Mouse (Mus musculus): ENCODE measurements around the gene Ap2s1. TPM values are rescaled to one million over a fixed set of nuclear protein-coding genes. Genes with fewer than 3 reads are reported as not detected.
"Not testable (repeated sequence)": the region's sequence is repeated elsewhere in the genome, so short reads cannot be mapped to it uniquely, and the experiment has no call there.

The Ap2s1 gene
- polyA plus RNA-seq, 1 experiment: 200 TPM

DNA sequence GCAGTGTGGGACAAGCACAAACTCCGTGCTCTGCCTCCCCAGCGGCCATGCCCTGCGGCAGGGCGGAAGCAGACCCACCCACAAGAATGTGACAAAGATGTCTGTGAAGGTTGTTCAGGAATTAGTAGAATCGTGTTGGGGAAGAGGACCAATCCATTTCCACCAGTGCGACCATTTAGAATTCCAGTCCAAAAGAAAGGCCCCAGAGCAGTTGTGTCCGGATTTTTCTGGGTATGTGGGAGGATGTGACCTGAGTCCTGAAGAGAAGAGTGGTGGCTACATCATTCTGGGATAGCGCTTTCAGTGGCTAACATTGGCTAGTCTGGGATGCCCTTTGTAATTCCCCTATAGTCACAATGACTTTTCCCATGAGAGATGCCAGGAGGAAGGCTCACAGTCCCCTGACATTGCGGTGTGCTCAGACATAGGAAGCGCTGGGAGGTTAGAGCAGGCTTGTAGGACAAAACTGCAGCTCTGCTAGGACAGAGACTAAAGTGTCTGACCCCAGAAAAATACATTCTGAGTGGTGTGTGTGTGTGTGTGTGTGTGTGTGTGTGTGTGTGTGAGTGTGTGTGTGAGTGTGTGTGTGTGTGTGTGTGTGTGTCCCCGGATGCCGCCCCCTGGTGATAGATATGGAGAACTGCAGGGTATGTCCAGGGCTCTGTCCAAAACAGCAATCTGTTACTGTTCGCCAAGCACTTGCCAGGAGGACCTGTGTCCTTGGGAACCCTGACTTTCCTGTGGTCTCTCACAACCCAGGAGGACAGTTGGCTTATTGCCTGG lies 25.4 kb upstream of the Ap2s1 start:
- 81% methylated on average over 13 of the region's 13 CpGs for WGBS
- Histone ChIP-seq H3K4me1 (ENCODE audit: control insufficient read depth, insufficient read depth, low read length) (no peaks in the 10 kb centered on the region), H3K27ac (ENCODE audit: control insufficient read depth, insufficient read depth, low read depth, low read length, poor library complexity) (no peak overlapping the region), H3K4me3 (replicated peaks; ENCODE audit: control insufficient read depth, low read depth, low read length) (no peak overlapping the region)
- TF ChIP-seq POLR2A (IDR thresholded peaks at IDR 0.05; ENCODE audit: borderline replicate concordance, control insufficient read depth, low read depth, low read length) (no peak), CTCF (IDR thresholded peaks at IDR 0.05; ENCODE audit: control insufficient read depth, insufficient read depth, low read length) (no peak)

DNA sequence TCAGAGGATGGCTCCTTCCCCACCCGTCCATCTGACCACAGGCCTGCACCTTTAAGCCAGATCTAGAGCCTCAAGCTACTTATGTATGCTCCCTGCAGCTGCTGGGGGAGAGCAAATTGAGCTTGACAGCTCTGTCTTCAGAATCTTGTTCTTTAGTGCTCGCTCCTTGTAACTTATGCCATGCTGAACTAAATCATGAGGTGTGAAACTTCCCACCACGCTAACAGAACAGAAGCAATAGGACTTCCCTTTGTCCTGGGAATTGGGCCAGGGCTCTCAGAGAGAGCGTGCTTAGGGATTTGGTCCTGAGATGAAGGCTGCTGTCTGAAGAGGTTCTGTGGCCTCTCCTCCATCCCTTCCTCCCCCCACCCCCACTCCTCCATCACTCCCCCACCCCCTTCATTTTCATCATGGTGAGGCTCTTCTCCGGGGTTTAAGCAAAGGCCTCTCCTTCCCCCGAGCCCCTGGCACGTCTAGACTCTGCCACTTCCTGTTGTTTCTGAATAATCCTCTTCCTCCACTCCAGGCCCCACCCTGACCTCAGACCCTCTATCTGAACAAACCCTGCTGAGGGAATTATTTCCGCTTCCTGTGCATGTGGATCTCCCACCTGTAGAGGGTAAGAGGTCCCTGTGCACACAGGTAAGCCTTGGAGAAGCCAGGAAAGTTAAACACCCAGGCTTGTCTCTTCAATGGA lies 21.6 kb upstream of the Ap2s1 start:
- H3K4me3 ChIP-seq (replicated peaks; ENCODE audit: control insufficient read depth, low read depth, low read length); H3K27ac ChIP-seq (ENCODE audit: control insufficient read depth, insufficient read depth, low read depth, low read length, poor library complexity); H3K4me1 ChIP-seq (ENCODE audit: control insufficient read depth, insufficient read depth, low read length): not testable (repeated sequence)
- 25% methylated on average over 8 of the region's 8 CpGs for WGBS

DNA sequence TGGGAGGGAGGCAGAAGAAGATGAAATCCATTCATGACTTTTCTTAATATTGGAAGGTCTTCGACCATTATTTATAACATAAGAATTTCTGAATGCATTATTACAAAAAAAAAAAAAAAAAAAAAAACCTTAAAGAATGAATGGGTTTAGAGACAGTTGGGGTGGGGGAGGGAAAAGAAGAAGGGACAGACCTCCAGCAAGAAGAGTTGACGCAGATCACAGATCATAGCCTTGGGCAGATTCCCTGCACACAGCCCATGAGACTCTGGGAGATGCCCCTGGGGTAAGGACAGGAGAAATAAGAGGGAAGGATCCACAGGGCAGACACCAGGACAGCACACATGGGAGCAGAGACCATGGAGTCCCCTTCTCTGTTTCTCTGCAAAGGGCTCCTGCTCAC lies 16.6 kb upstream of the Ap2s1 start, which contains the start of gene Ceacam9:
Gene Ceacam9 (plus strand): TSS at position 301 of the 400 bp plus-strand sequence.
- H3K4me3 ChIP-seq (replicated peaks; ENCODE audit: control insufficient read depth, low read depth, low read length): no peak within 1 kb of the TSS
- no peaks in the 10 kb centered on the region for H3K4me1 ChIP-seq (ENCODE audit: control insufficient read depth, insufficient read depth, low read length)
- WGBS: 68% methylated on average over 2 of the region's 2 CpGs
- no peak within 1 kb of the TSS for H3K27ac ChIP-seq (ENCODE audit: control insufficient read depth, insufficient read depth, low read depth, low read length, poor library complexity)
- TF ChIP-seq CTCF (IDR thresholded peaks at IDR 0.05; ENCODE audit: control insufficient read depth, insufficient read depth, low read length) (no peak), POLR2A (IDR thresholded peaks at IDR 0.05; ENCODE audit: borderline replicate concordance, control insufficient read depth, low read depth, low read length) (no peak)

DNA sequence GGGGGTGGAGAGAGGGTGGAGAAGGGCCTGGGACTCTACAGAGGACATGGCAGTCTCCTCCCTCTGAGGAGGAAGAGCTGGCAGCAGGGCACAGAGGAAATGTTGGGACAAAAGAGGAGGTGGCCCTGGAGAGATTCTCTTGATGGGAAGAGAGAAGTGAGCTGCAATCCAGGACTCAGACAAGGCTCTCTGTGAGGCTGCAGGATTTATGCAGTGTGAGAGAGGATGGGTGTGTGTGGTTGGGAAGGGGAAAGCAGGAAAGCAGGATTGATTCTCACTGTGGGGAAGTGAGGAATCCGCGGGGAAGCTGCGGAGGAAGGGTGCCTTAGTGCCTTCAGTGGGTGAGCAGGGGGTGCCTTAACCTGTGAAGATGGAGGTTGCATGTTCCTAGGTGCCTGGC lies 15.7 kb upstream of the Ap2s1 start:
- 76% methylated on average over 3 of the region's 3 CpGs for WGBS
- not testable (repeated sequence) for H3K27ac ChIP-seq (ENCODE audit: control insufficient read depth, insufficient read depth, low read depth, low read length, poor library complexity); H3K4me1 ChIP-seq (ENCODE audit: control insufficient read depth, insufficient read depth, low read length); H3K4me3 ChIP-seq (replicated peaks; ENCODE audit: control insufficient read depth, low read depth, low read length)

DNA sequence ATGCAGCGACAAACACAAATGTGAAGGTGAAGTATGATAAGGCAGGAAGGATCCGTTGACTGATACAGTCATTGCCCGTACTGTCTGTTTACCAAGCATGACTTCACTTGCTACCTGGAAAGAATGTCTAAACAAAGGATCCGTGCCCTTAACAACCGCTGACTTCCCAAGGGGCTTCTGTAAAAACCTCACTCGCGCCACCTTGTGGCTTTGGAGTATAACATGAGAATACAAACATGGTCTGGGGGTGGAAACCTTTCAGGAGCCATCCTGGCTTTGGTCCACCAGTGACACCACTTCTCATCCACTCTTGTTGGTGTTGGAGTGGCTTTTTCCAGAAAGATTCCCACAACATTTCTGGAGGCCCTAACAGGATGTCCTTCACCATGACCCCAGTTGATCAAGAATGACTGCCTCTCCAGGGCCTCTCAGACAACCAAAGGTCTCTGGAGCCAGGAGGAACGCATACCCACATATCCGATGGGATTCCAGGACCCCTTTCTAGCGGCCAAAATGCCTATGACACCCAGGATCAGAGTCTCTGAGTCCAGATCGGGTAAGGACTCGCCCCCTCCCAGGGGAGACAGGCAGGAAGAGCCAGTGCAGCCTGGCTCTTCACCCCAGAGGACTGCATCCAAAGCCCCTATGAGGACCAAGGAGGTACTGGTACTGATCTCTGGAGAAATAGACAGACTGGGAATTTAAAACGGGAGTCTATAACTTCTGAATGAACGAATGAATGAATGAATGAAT lies 9.4 kb upstream of the Ap2s1 start:
- H3K4me3 ChIP-seq (replicated peaks; ENCODE audit: control insufficient read depth, low read depth, low read length): no peak overlapping the region
- peaks cover 3% of the 10 kb centered on the region; the same call in 1 of the 2 replicates for H3K4me1 ChIP-seq (ENCODE audit: control insufficient read depth, insufficient read depth, low read length)
- TF ChIP-seq POLR2A (IDR thresholded peaks at IDR 0.05; ENCODE audit: borderline replicate concordance, control insufficient read depth, low read depth, low read length) (no peak), CTCF (IDR thresholded peaks at IDR 0.05; ENCODE audit: control insufficient read depth, insufficient read depth, low read length) (peak; percentile 42)
- H3K27ac ChIP-seq (ENCODE audit: control insufficient read depth, insufficient read depth, low read depth, low read length, poor library complexity): no peak overlapping the region
- 17% methylated on average over 14 of the region's 14 CpGs for WGBS

DNA sequence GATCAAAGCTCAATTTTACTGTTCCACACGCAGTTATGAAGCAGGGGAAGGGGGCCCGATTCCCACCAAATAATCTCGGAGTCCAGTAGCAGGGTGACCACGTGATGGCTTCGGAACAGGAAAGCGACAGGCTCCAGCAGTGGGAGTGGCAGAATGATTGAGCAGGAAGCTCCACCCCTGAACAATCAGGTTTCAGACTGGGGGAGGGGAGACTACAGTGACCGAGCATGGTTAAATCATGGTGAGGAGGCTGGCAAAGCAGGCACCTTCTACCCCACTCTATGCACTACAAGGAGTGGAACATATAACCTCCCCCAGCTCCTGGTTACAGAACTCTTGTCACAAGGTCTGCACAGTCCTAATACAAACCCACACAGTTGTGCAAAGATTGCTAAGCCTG lies 8.6 kb upstream of the Ap2s1 start:
- WGBS: 0% methylated on average over 7 of the region's 7 CpGs
- not testable (repeated sequence) for H3K4me1 ChIP-seq (ENCODE audit: control insufficient read depth, insufficient read depth, low read length); H3K4me3 ChIP-seq (replicated peaks; ENCODE audit: control insufficient read depth, low read depth, low read length); H3K27ac ChIP-seq (ENCODE audit: control insufficient read depth, insufficient read depth, low read depth, low read length, poor library complexity)

DNA sequence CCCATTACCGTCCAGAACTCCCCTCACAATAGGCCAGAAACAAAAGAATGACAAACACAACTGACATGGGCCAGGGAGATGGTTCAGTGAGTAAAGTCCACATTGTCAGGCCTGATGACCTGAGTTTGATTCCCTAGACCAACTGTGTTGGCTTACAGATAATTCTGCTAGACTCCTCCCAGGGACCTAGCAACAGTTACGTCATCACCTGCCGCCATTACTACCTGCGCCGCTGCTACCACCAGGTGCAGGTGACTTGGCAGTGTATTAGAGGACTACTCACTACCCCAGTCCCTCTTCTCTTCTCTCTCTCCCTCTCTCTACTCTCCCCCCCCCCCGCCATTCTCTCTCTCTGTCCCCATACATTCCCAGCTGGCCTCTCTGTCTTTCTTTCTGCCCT lies 7.4 kb upstream of the Ap2s1 start:
- Histone ChIP-seq H3K4me1 (ENCODE audit: control insufficient read depth, insufficient read depth, low read length) (peaks cover 3% of the 10 kb centered on the region; the same call in 1 of the 2 replicates), H3K4me3 (replicated peaks; ENCODE audit: control insufficient read depth, low read depth, low read length) (no peak overlapping the region), H3K27ac (ENCODE audit: control insufficient read depth, insufficient read depth, low read depth, low read length, poor library complexity) (no peak overlapping the region; the same call in 1 of the 2 replicates)
- WGBS: 87% methylated on average over 6 of the region's 6 CpGs
- TF ChIP-seq CTCF (IDR thresholded peaks at IDR 0.05; ENCODE audit: control insufficient read depth, insufficient read depth, low read length): no peak
- TF ChIP-seq POLR2A (IDR thresholded peaks at IDR 0.05; ENCODE audit: borderline replicate concordance, control insufficient read depth, low read depth, low read length): no peak

DNA sequence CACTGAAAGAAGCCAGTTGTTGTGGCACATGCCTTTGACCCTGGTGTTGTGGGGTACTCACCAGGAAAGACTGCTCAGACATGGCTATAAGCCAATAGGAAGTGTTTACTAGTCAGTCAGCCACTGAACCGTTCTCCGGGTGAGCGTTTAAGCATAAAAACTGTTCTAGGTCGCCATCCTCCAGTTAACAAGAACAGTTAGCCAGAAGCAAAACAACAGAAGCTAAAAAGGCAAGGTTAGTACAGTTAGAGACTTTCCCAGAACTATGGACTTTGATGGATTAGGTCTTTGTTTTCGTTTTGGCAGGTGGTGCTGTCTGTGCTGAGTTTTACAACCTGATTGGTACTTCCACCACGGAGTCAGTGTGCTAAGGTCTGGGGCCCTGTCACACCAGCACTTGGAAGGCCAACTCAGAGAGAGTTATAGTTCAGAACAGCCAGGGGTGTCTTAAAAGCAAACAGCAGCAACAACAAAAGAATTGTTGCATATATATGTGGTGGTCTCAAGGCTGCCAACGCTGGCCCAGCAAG lies 6.3 kb upstream of the Ap2s1 start:
- Histone ChIP-seq H3K4me3 (replicated peaks; ENCODE audit: control insufficient read depth, low read depth, low read length) (no peak overlapping the region), H3K27ac (ENCODE audit: control insufficient read depth, insufficient read depth, low read depth, low read length, poor library complexity) (peak overlapping the region; percentile 85), H3K4me1 (ENCODE audit: control insufficient read depth, insufficient read depth, low read length) (peaks cover 3% of the 10 kb centered on the region; the same call in 1 of the 2 replicates)
- TF ChIP-seq POLR2A (IDR thresholded peaks at IDR 0.05; ENCODE audit: borderline replicate concordance, control insufficient read depth, low read depth, low read length) (no peak), CTCF (IDR thresholded peaks at IDR 0.05; ENCODE audit: control insufficient read depth, insufficient read depth, low read length) (no peak)
- WGBS: 20% methylated on average over 7 of the region's 7 CpGs

Data from bone marrow, adult 2 months (tissue).